Mouse (Mus musculus): ENCODE measurements around the gene Olfr339.

The Olfr339 gene

DNA sequence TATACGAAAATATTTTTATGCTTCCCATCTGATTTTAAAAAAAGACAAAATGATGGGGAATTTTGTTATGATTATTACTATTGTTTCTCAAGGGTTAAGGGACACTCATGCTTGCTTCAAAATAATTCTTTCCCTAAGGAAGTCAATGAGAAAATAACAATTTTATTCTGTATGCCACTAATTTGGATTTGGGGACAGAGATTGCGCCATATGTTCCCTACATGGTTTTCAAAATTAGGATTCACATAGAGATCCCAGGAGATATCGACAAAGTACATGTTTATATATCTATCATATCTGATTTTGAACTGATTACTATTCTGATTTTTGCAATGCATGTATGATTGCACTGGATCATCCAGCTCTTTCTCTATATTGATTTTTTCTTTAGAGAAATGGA is at the start of gene Olfr339:
Gene Olfr339, plus strand, starts transcription at position 301 of the 400 bp plus-strand sequence.
- DNase-seq (ENCODE audit: low read depth, low spot score) = no peak

DNA sequence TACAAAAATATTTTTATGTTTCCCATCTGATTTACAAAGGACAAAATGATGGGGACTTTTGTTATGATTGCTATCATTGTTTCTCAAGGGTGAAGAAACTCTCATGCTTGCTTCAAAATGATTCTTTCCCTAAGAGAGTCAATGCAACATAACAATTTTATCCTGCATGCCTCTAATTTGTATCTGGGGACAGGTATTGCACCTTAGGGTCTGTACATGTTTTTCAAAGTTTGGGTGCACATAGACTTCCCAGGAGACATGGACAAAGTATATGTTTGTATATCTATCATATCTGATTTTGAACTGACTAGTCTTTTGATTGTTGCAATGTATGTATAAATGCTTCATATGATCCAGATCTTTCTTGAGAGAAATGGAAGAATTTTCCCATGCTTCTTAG is 45.5 kb upstream of the Olfr339 start, which contains the start of gene Olfr338:
Gene Olfr338, plus strand, starts transcription at position 301 of the 400 bp plus-strand sequence.
- no peak for DNase-seq (ENCODE audit: low read depth, low spot score)

DNA sequence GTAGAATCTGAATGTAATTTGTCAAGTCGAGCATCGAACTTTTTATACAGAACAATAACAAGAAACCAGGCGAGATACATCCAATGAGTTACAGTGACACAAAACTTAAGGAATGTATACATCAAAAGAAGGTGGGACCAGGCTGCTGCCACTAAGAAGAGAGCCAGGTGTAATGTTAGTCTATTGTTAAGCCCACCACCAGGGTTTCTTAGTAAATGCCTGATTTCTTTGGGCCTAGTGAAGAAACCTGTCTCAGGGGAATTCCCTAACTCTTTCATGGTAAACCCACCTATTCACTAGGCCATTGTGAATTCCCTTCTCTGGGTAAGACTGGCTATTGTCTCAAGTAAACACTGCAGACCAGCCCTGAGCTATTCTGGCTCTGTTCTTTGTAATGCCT is 3.6 kb upstream of the Olfr339 start:
- DNase-seq (ENCODE audit: low read depth, low spot score) = peak; percentile 86

DNA sequence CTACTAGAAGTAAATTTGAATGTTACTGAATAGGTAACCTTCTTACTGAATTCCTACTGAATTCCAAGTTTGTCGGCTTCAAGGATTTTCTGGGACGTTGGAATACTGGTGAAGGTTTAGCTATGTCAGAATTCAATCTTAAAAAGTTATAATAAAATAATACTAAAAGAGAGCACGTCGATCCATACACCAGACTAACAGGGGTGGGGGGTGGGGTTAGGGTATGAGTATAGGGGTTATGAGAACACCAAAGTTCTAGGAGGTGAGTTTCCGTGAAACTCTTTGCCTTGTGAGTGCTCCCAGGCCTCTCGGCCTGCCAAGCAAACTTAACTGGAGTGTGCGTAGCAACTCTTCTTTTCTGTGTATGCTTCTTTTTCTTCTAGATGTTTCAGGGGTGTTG is 3.2 kb upstream of the Olfr339 start:
- DNase-seq (ENCODE audit: low read depth, low spot score) = peak; percentile 31

DNA sequence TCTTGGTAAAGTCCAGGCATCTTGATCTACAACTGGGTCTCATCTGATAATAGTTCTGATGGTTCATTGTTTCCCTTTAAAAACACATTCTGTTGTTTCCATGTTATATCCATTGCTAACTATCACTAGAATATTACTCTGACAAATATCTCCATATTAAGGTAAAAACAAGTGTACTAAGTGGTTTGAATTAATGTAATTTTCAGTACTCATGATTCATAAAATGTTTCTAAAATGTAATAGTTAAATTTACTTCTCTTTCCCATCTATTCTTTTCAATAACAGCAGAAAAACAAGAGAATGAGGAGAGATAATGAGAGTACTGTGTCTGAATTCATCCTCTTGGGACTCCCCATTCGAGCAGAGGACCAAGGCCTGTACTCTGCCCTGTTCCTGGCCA is 33.5 kb downstream of the Olfr339 start, which contains the start of gene Olfr340:
Gene Olfr340, plus strand, starts transcription at position 301 of the 400 bp plus-strand sequence.
- DNase-seq (ENCODE audit: low read depth, low spot score) = no peak

DNA sequence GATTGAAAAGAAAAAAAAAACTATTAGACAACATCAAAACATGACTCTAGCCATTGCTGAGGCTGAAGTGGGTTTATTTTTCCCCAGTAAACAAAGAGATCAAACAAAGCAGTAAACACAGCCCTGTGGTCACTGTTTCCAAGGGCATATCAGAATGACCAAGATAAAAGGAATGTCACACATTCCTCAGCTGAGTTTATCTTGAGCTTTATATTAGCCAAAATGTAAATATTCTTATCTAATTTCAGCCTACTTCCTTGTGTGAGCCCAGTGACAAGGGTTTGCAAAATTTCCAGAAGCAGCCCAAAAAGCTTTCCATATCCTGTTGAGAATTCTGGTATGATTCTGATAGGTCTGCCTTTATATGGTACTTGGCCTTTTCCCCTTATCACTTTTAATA is 54.9 kb downstream of the Olfr339 start:
- DNase-seq (ENCODE audit: low read depth, low spot score) = no peak
